9 mouse cellular contexts compared by ENCODE assay signal in the genomic region with DNA sequence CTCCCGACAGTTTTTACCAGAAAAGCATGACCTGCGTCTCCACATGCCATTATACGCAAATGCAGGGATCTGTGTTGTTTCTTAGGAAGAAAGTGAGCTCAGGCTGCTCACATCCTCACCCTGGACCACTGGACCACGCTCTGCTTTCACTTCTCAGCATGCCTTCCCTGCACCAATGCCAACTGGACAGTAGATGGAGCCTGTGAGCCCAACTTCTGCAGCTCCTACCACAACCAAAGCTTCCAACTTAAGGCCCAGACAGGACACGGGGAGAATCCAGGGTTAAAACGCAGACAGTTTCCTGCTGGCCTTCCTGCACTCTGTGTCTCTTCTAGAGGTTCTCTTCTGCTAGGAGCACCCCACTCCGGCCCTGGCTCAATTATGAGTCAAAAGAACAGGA.
A peak's percentile ranks its signal among the peaks of the same experiment; 100 is the strongest.
DNase-seq lines count a peak whose midpoint lies in the region; ATAC-seq and TF ChIP-seq lines count a peak whose summit lies in the region.
"Had no signal": no experiment of that assay in that cellular context is flagged by ENCODE, and none has a peak within 500 bp of the region (broad histone marks: within the 10 kb centered on the region; RNA-seq: fewer than 3 reads in every experiment).

No protein-coding gene starts in this region.

- no peak; the same call in 1 of the 2 replicates for ATAC-seq in G1E (ENCODE audit: extremely low read depth, insufficient number of reproducible peaks, low FRiP score, poor library complexity, severe bottlenecking)

- peaks cover 18% of the 10 kb centered on the region for H3K4me1 ChIP-seq in G1E (ENCODE audit: insufficient read depth, low read depth, low read length)

- no peak overlapping the region for H3K4me3 ChIP-seq in G1E (ENCODE audit: low read depth, low read length)
- no peak overlapping the region for H3K4me3 ChIP-seq in layer of hippocampus, adult 2 months
- H3K4me3 ChIP-seq: limb, embryonic 15.5 days had no signal

- TF ChIP-seq POLR2A in brain, embryonic 14.5 days (IDR thresholded peaks at IDR 0.05; ENCODE audit: borderline replicate concordance, extremely low read depth, insufficient read depth, insufficient read length, poor library complexity, severe bottlenecking), result no peak

- intact Hi-C loops in heart, postnatal 14 days (cut with DNase I), result loop anchor here (5.0 kb wide), 1 partner anchor 211 kb away; no protein-coding TSS in a partner anchor

- no peak overlapping the region for H3K27ac ChIP-seq in layer of hippocampus, adult 2 months
- H3K27ac ChIP-seq: limb, embryonic 15.5 days had no signal

- peaks cover 33% of the 10 kb centered on the region for H3K27me3 ChIP-seq in G1E (ENCODE audit: insufficient read depth, low read length)
- H3K27me3 ChIP-seq: limb, embryonic 15.5 days had no signal

- DNase-seq in G1E (ENCODE audit: low spot score), result peak; percentile 53
- DNase-seq in brain, embryonic 14.5 days (ENCODE audit: low read depth), result peak; percentile 85
- peak; percentile 61 for DNase-seq in fibroblast of lung, adult 2 months (ENCODE audit: low read depth)
- DNase-seq in heart, postnatal 14 days, result peak; percentile 69 to 80
- DNase-seq in layer of hippocampus, adult 2 months (ENCODE audit: low spot score in 2 of 2), result peak; percentile 63 to 71
- peak; percentile 55 for DNase-seq in lung, postnatal 25 days (ENCODE audit: low spot score)
- peak; percentile 50 for DNase-seq in retina, adult 2 months (ENCODE audit: low read depth, low spot score)
- DNase-seq in thymus, postnatal 25 days, result peak; percentile 63

- TF ChIP-seq CTCF in G1E (IDR thresholded peaks at IDR 0.05; ENCODE audit: low read depth, low read length), result peak; percentile 75
- TF ChIP-seq CTCF in brain, embryonic 14.5 days (IDR thresholded peaks at IDR 0.05; ENCODE audit: borderline replicate concordance, extremely low read depth, insufficient read depth, insufficient read length), result peak; percentile 91
- TF ChIP-seq CTCF in layer of hippocampus, adult 2 months (conservative IDR thresholded peaks at IDR 0.05), result peak; percentile 94

- H3K36me3 ChIP-seq in G1E (replicated peaks), result no peaks in the 10 kb centered on the region
- H3K36me3 ChIP-seq: limb, embryonic 15.5 days had no signal

- H3K9me3 ChIP-seq in G1E (replicated peaks), result peaks cover 5% of the 10 kb centered on the region
- H3K9me3 ChIP-seq: limb, embryonic 15.5 days had no signal
